Mouse (Mus musculus) CH12.LX (cell line): Measurements from ENCODE around the gene Apobr. TPM values are rescaled to one million over a fixed set of nuclear protein-coding genes. Genes with fewer than 3 reads are reported as not detected.

Source experiments
- DNase-seq: peaks from one replicate; pipeline ENCODE4 v3.0.0-alpha.2; 2013; ENCODE audit errors: extremely low read depth
- H3K27ac ChIP-seq: 2 replicates; pipeline ENCODE4 v1.5.1; 2012; ENCODE audit warnings: low read depth, mild to moderate bottlenecking, control low read depth, moderate library complexity; ENCODE audit not compliant: insufficient read depth
- H3K27me3 ChIP-seq: replicated peaks from 2 replicates; pipeline ENCODE3; 2012; ENCODE audit warnings: inconsistent platforms
- H3K36me3 ChIP-seq, 2 experiments: replicated peaks in 1 of 2; 2 replicates each; pipeline versions ENCODE3 to v1.6.1; 2012; ENCODE audit warnings: inconsistent platforms in 1 of 2, low read length in 1 of 2, mild to moderate bottlenecking in 1 of 2, mixed read lengths in 1 of 2, moderate library complexity in 1 of 2; ENCODE audit not compliant: control insufficient read depth in 1 of 2, insufficient read depth in 1 of 2
- H3K4me1 ChIP-seq, 2 experiments: 2 replicates each; pipeline ENCODE4 v1.6.1; 2012; ENCODE audit warnings: inconsistent platforms in 1 of 2, moderate library complexity in 1 of 2; ENCODE audit not compliant: insufficient read depth in 2 of 2, control insufficient read depth in 1 of 2
- H3K4me2 ChIP-seq: 2 replicates; pipeline ENCODE4 v1.6.1; 2012; ENCODE audit warnings: low read depth, mild to moderate bottlenecking, control low read depth; ENCODE audit not compliant: poor library complexity, insufficient read depth, severe bottlenecking
- H3K4me3 ChIP-seq, 3 experiments: fragments of 150-350 bp in 1 of 3; sonication (generic) in 1 of 3; replicated peaks in 1 of 3; 2 replicates each; pipeline versions ENCODE3 to v1.5.1; 2011 to 2012; ENCODE audit warnings: low read depth in 2 of 3, low read length in 2 of 3, mild to moderate bottlenecking in 2 of 3, moderate library complexity in 2 of 3, control low read depth in 1 of 3, improper control_type of control experiment in 1 of 3, inconsistent platforms in 1 of 3, mixed read lengths in 1 of 3; ENCODE audit not compliant: poor library complexity in 1 of 3
- H3K79me2 ChIP-seq: replicated peaks from 2 replicates; pipeline ENCODE4 v1.6.1; 2012; ENCODE audit warnings: mild to moderate bottlenecking, moderate library complexity; ENCODE audit not compliant: control insufficient read depth, poor library complexity, insufficient read depth, severe bottlenecking; ENCODE audit errors: extremely low read depth
- H3K9ac ChIP-seq: 2 replicates; pipeline ENCODE4 v1.6.1; 2012; ENCODE audit warnings: low read depth, mild to moderate bottlenecking, control low read depth, moderate library complexity; ENCODE audit not compliant: insufficient read depth
- H3K9me3 ChIP-seq: replicated peaks from 2 replicates; pipeline ENCODE3; 2012; ENCODE audit warnings: low read length, inconsistent platforms, mixed read lengths
- BHLHE40 ChIP-seq: IDR thresholded peaks from 2 replicates; pipeline ENCODE4 v1.6.1; 2011; ENCODE audit warnings: mild to moderate bottlenecking, low read depth, low read length, improper control_type of control experiment
- CHD1 ChIP-seq: IDR thresholded peaks from 2 replicates; pipeline ENCODE4 v1.6.1; 2012; ENCODE audit warnings: low read depth, low read length, improper control_type of control experiment, inconsistent platforms
- ELF1 ChIP-seq: IDR thresholded peaks from 2 replicates; pipeline ENCODE4 v1.6.1; 2014; ENCODE audit warnings: low read depth, mild to moderate bottlenecking, inconsistent platforms, low read length, improper control_type of control experiment
- EP300 ChIP-seq: IDR thresholded peaks from 2 replicates; pipeline ENCODE4 v1.6.1; 2011; ENCODE audit warnings: low read length, improper control_type of control experiment
- ETS1 ChIP-seq: conservative IDR thresholded peaks from 2 replicates; pipeline ENCODE4 v1.6.1; 2012; ENCODE audit warnings: low read depth, mild to moderate bottlenecking, inconsistent platforms, low read length, improper control_type of control experiment, moderate library complexity
- HCFC1 ChIP-seq: IDR thresholded peaks from 2 replicates; pipeline ENCODE4 v1.6.1; 2012; ENCODE audit warnings: low read depth, mild to moderate bottlenecking, inconsistent platforms, low read length, improper control_type of control experiment
- IRF4 ChIP-seq: IDR thresholded peaks from 2 replicates; pipeline ENCODE4 v1.6.1; 2014; ENCODE audit warnings: low read depth, mild to moderate bottlenecking, inconsistent platforms, low read length, improper control_type of control experiment
- MAFK ChIP-seq: IDR thresholded peaks from 2 replicates; pipeline ENCODE4 v1.6.1; 2011; ENCODE audit warnings: low read length, improper control_type of control experiment; ENCODE audit not compliant: insufficient replicate concordance
- MEF2A ChIP-seq: IDR thresholded peaks from 2 replicates; pipeline ENCODE4 v1.6.1; 2014; ENCODE audit warnings: low read depth, mild to moderate bottlenecking, inconsistent platforms, low read length, improper control_type of control experiment, borderline replicate concordance
- MXI1 ChIP-seq: IDR thresholded peaks from 2 replicates; pipeline ENCODE4 v1.6.1; 2011; ENCODE audit warnings: mild to moderate bottlenecking, low read depth, low read length, improper control_type of control experiment
- NRF1 ChIP-seq: IDR thresholded peaks from 2 replicates; pipeline ENCODE4 v1.6.1; 2014; ENCODE audit warnings: low read depth, mild to moderate bottlenecking, inconsistent platforms, low read length, improper control_type of control experiment, moderate library complexity
- SMC3 ChIP-seq: IDR thresholded peaks from 2 replicates; pipeline ENCODE4 v1.6.1; 2011; ENCODE audit warnings: low read depth, low read length, improper control_type of control experiment
- TBP ChIP-seq: conservative IDR thresholded peaks from 2 replicates; pipeline ENCODE4 v1.6.1; 2011; ENCODE audit warnings: low read depth, low read length, improper control_type of control experiment
- TCF12 ChIP-seq: IDR thresholded peaks from 2 replicates; pipeline ENCODE4 v1.6.1; 2014; ENCODE audit warnings: low read depth, mild to moderate bottlenecking, inconsistent platforms, low read length, improper control_type of control experiment
- USF1 ChIP-seq: IDR thresholded peaks from 2 replicates; pipeline ENCODE4 v1.6.1; 2014; ENCODE audit warnings: low read depth, mild to moderate bottlenecking, inconsistent platforms, low read length, improper control_type of control experiment
- USF2 ChIP-seq: conservative IDR thresholded peaks from 2 replicates; pipeline ENCODE4 v1.6.1; 2011; ENCODE audit warnings: low read depth, low read length, improper control_type of control experiment
- ZKSCAN1 ChIP-seq: IDR thresholded peaks from 2 replicates; pipeline ENCODE4 v1.6.1; 2012; ENCODE audit warnings: low read depth, inconsistent platforms, low read length, improper control_type of control experiment, borderline replicate concordance
- ZNF384 ChIP-seq: IDR thresholded peaks from 2 replicates; pipeline ENCODE4 v1.6.1; 2012; ENCODE audit warnings: low read depth, low read length, improper control_type of control experiment, inconsistent platforms
- dilution Hi-C: fragments of 300-500 bp; cut with MboI; formaldehyde crosslinking; loops from 2 replicates; pipeline ENCODE4 v1.14.3; 2020; ENCODE audit warnings: low sequenced_read_pairs; ENCODE audit not compliant: extremely low pct_unique_long_range_greater_than_20kb, extremely low pct_ligation_motif_present
- in situ Hi-C: fragments of 300-500 bp; cut with MboI; formaldehyde crosslinking; loops from 3 replicates; pipeline ENCODE4 v1.14.3; 2019; ENCODE audit warnings: low sequenced_read_pairs, low pct_ligation_motif_present, low pct_unique_long_range_greater_than_20kb, mixed read lengths
- polyA plus RNA-seq: library from polyadenylated mRNA; unstranded; fragments of >175 nt; gene quantifications from 2 replicates; pipeline ENCODE4 v1.2.1, GENCODE M21; 2012; ENCODE audit warnings: low read depth; ENCODE audit not compliant: insufficient read length
- total RNA-seq, 2 experiments: library from RNA; depleted of rRNA; stranded (reverse); fragments of 300-350 nt in 1 of 2; fragments of >200 nt in 1 of 2; gene quantifications; 2 replicates each; pipeline ENCODE4 v1.2.3; 2012 to 2014

The Apobr gene
- total and polyA plus RNA-seq, 3 experiments = 1.5 to 9.7 (median 1.8) TPM

DNA sequence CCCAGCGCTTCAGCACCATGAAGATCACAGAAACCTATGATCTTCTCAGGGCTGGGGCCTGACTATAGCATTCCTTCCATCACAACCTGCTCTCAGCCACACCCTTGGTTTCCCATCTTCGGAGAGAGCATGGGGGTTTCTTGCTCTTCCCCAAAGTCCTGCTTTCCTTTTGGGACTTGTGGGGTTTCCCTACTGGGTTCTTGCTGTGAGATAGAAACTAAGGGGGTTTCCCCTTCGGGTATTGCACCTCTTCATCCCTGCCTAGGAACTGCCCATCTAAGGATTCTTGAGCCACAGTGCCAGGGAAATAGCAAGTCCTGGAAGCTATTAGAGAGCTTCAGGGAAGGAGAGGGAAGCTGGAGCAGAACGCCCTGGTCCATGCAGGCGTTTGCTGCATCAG lies 11.1 kb downstream of the Apobr start:
- Histone ChIP-seq H3K79me2 (no peaks in the 10 kb centered on the region), H3K9ac (no peak overlapping the region), H3K9me3 (no peaks in the 10 kb centered on the region), H3K4me2 (peak overlapping the region; percentile 41), H3K4me1 (peaks cover 29 to 34% of the 10 kb centered on the region in 2 experiments), H3K36me3 (no peaks in the 10 kb centered on the region), H3K27me3 (peaks cover 5% of the 10 kb centered on the region), H3K27ac (no peak overlapping the region), H3K4me3 (peak overlapping the region in 1 of 3 experiments; percentile 16)
- DNase-seq = no peak
- in situ Hi-C loops (no loop called here), dilution Hi-C loops (no loop called here)
- TF ChIP-seq MXI1 (no peak), ETS1 (0 out of 2 replicates have a peak, but pooled peaks have one; percentile 26), ZNF384 (no peak), ZKSCAN1 (no peak), BHLHE40 (no peak), TBP (no peak), MEF2A (peak; percentile 44; the same call in 1 of the 2 replicates), TCF12 (0 out of 2 replicates have a peak, but pooled peaks have one; percentile 19), MAFK (0 out of 2 replicates have a peak, but pooled peaks have one; percentile 14), EP300 (peak; percentile 69; the same call in 1 of the 2 replicates), IRF4 (peak; percentile 56)

DNA sequence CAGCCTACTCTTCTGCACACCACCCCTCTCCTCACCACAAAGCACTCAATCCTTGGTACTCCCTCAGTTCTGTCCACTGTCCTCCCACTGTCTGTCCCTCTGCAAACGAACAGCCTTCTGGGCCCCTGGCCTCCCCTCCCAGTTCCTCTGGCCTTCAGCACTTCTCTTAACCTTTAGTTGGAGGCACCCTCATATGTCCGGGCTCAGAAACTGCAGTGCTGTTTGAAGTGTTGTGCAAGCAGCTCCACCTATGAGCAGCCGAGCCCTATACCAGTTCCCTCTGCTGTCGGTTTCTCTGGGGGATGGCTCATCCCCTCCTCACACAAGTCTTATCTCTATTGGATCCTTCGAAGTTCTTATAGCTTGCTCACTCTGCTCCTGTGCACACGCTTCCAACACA lies 11.7 kb downstream of the Apobr start:
- H3K27ac ChIP-seq = no peak overlapping the region
- dilution Hi-C loops = no loop called here
- in situ Hi-C loops = no loop called here
- H3K79me2 ChIP-seq = no peaks in the 10 kb centered on the region
- H3K36me3 ChIP-seq = no peaks in the 10 kb centered on the region
- no peaks in the 10 kb centered on the region for H3K9me3 ChIP-seq
- TF ChIP-seq USF2 = no peak
- no peak for TF ChIP-seq ETS1
- no peak for TF ChIP-seq TCF12
- TF ChIP-seq HCFC1 = no peak
- TF ChIP-seq SMC3 = no peak
- no peak for TF ChIP-seq TBP
- no peak for TF ChIP-seq USF1
- TF ChIP-seq NRF1 = no peak
- no peak for TF ChIP-seq CHD1
- TF ChIP-seq ELF1 = no peak
- peaks cover 29 to 35% of the 10 kb centered on the region in 2 experiments for H3K4me1 ChIP-seq
- DNase-seq = no peak
- peaks cover 5% of the 10 kb centered on the region for H3K27me3 ChIP-seq
- H3K4me3 ChIP-seq = peak overlapping the region in 1 of 3 experiments; percentile 16
- no peak overlapping the region for H3K9ac ChIP-seq
- no peak overlapping the region for H3K4me2 ChIP-seq
